In the genomic region with DNA sequence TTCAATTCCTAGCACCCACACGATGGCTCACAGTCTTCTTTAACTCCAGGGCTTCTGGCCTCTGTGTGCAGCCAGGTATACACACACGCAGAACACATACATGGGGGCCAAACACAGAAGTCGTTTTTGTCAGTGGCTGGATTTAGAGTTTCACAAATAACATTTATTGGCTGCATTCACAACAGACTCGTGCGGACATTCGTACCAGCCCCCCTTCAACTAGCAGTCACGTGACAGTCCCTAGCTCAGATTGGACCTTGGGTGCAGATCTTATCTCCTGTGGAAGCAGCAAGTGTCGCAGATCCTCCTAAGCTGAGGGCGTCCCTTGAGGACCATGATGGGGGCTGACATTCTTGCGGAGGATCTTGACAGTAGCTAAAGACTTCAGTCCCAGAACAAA, we compare ENCODE assay signal across 26 mouse cellular contexts. TPM values are rescaled to one million over a fixed set of nuclear protein-coding genes. Genes with fewer than 3 reads are reported as not detected.
A peak's percentile ranks its signal among the peaks of the same experiment; 100 is the strongest.
DNase-seq lines count a peak whose midpoint lies in the region; ATAC-seq and TF ChIP-seq lines count a peak whose summit lies in the region.
"Had no signal": no experiment of that assay in that cellular context is flagged by ENCODE, and none has a peak within 500 bp of the region (broad histone marks: within the 10 kb centered on the region; RNA-seq: fewer than 3 reads in every experiment).

No protein-coding gene starts in this region.

- H3K79me2 ChIP-seq in heart, adult 2 months (replicated peaks; ENCODE audit: control insufficient read depth, insufficient read depth, low read length): no peaks in the 10 kb centered on the region

- TF ChIP-seq CTCF in heart, adult 2 months (IDR thresholded peaks at IDR 0.05): no peak

- no peaks in the 10 kb centered on the region for H3K9me3 ChIP-seq in midbrain, embryonic 11.5 days (ENCODE audit: control insufficient read depth, low read length)
- no peaks in the 10 kb centered on the region for H3K9me3 ChIP-seq in midbrain, embryonic 13.5 days

- H3K27me3 ChIP-seq in heart, adult 2 months (ENCODE audit: control insufficient read depth, insufficient read depth, low read length): no peaks in the 10 kb centered on the region; the same call in 1 of the 2 replicates
- no peaks in the 10 kb centered on the region for H3K27me3 ChIP-seq in midbrain, embryonic 11.5 days (ENCODE audit: control insufficient read depth, insufficient read depth, low read length)
- H3K27me3 ChIP-seq in midbrain, embryonic 13.5 days: 0 out of 2 replicates have a peak, but pooled peaks cover 3% of the 10 kb centered on the region
- H3K27me3 ChIP-seq: Patski had no signal

- H3K9ac ChIP-seq in heart, adult 2 months (ENCODE audit: low read depth, low read length): no peak overlapping the region
- H3K9ac ChIP-seq in midbrain, embryonic 11.5 days (ENCODE audit: low read length): no peak overlapping the region
- no peak overlapping the region for H3K9ac ChIP-seq in midbrain, embryonic 13.5 days (replicated peaks)

- H3K4me2 ChIP-seq in midbrain, embryonic 11.5 days: no peak overlapping the region
- H3K4me2 ChIP-seq in midbrain, embryonic 13.5 days (replicated peaks): no peak overlapping the region

- TF ChIP-seq EP300 in heart, adult 2 months (IDR thresholded peaks at IDR 0.05; ENCODE audit: insufficient read depth, low read depth, low read length): no peak

- no peaks in the 10 kb centered on the region for H3K36me3 ChIP-seq in heart, adult 2 months (ENCODE audit: control insufficient read depth, insufficient read depth, low read length)
- H3K36me3 ChIP-seq in midbrain, embryonic 11.5 days (ENCODE audit: control insufficient read depth, insufficient read depth, low read length): no peaks in the 10 kb centered on the region
- no peaks in the 10 kb centered on the region for H3K36me3 ChIP-seq in midbrain, embryonic 13.5 days
- H3K36me3 ChIP-seq: G1E had no signal

- no peak overlapping the region for H3K4me3 ChIP-seq in heart, adult 2 months
- no peak overlapping the region for H3K4me3 ChIP-seq in midbrain, embryonic 11.5 days (ENCODE audit: low read depth, low read length)
- H3K4me3 ChIP-seq in midbrain, embryonic 13.5 days (replicated peaks): no peak overlapping the region

- 69% methylated on average over 10 of the region's 10 CpGs for WGBS in heart, adult 2 months
- WGBS in midbrain, embryonic 11.5 days: 81% methylated on average over 10 of the region's 10 CpGs
- 87% methylated on average over 10 of the region's 10 CpGs for WGBS in midbrain, embryonic 13.5 days

- H3K4me1 ChIP-seq in heart, adult 2 months (ENCODE audit: control insufficient read depth, insufficient read depth, low read length): no peaks in the 10 kb centered on the region
- H3K4me1 ChIP-seq in midbrain, embryonic 11.5 days (ENCODE audit: control insufficient read depth, insufficient read depth, low read length): no peaks in the 10 kb centered on the region
- no peaks in the 10 kb centered on the region for H3K4me1 ChIP-seq in midbrain, embryonic 13.5 days (replicated peaks)

- H3K27ac ChIP-seq in heart, adult 2 months: no peak overlapping the region
- no peak overlapping the region for H3K27ac ChIP-seq in midbrain, embryonic 11.5 days (ENCODE audit: low read depth, low read length)
- H3K27ac ChIP-seq in midbrain, embryonic 13.5 days: no peak overlapping the region

- no peak for TF ChIP-seq POLR2A in heart, adult 2 months (IDR thresholded peaks at IDR 0.05; ENCODE audit: insufficient read depth, low read depth, low read length)

- ATAC-seq in midbrain, embryonic 11.5 days (ENCODE audit: low FRiP score): no peak
- no peak for ATAC-seq in midbrain, embryonic 13.5 days
- ATAC-seq: activated CD4-positive, CD25-positive, alpha-beta regulatory T cell, adult 4 months; CD4-positive, CD25-positive, alpha-beta regulatory T cell, adult 4 months; Patski had no signal

- peak; percentile 71 for DNase-seq in heart, adult 11 months
- no peak for DNase-seq in heart, adult 2 months
- DNase-seq in midbrain, embryonic 11.5 days (ENCODE audit: low spot score, missing footprints): peak; percentile 68
- peak; percentile 34 for DNase-seq in testis, postnatal 10 days (ENCODE audit: low spot score)
- no peak for DNase-seq in testis, postnatal 14 days (ENCODE audit: low spot score)
- DNase-seq: adrenal gland, adult 2 months; adrenal gland, adult 8-10 months; adrenal gland, postnatal 10 days; adrenal gland, postnatal 14 days; adrenal gland, postnatal 25 days; adrenal gland, postnatal 36 days; B cell, adult 2 months; cerebellum, adult 11 months; cerebellum, adult 11-12 months; cerebellum, adult 18-20 months had no signal

- intact Hi-C loops in heart, adult 2 months (cut with DNase I): no loop called here

RNA-seq across cellular contexts. Expression of a gene that starts 13.5 kb away (rescaled TPM):
- not detected for total RNA-seq in heart, adult 2 months (2021)
- polyA plus RNA-seq in heart, adult 2 months (2012; rRNA removed): 0.41 TPM in 1 of 2 replicates, not detected in the other
- not detected in 2 replicates for polyA plus RNA-seq in midbrain, embryonic 11.5 days (2014; fragmentation: Nextera tagmentation; extraction: Ambion mirVana)
- polyA plus RNA-seq in midbrain, embryonic 13.5 days (2015; fragmentation: Nextera tagmentation; extraction: Ambion mirVana): not detected in 2 replicates
- total RNA-seq: adrenal gland, adult 18-20 months; adrenal gland, adult 2 months; adrenal gland, adult 8-10 months; adrenal gland, postnatal 10 days; adrenal gland, postnatal 14 days; adrenal gland, postnatal 25 days; adrenal gland, postnatal 36 days; adrenal gland, postnatal 4 days; CH12.LX; G1E; MEL had no signal
- polyA plus RNA-seq: activated CD4-positive, CD25-positive, alpha-beta regulatory T cell, adult 4 months; adrenal gland, adult 2 months; brain, embryonic 14.5 days; C2C12; CD4-positive, CD25-positive, alpha-beta regulatory T cell, adult 4 months; G1E; Patski had no signal

RNA-seq across cellular contexts. Expression of a gene that starts 48.0 kb away (rescaled TPM):
- total RNA-seq in heart, adult 2 months (2021): 100 to 1,000 TPM in 1 of 2 experiments, 10 to 100 TPM in 1; 96.7 to 124 TPM
- 74.4 and 106 TPM in 2 replicates for polyA plus RNA-seq in heart, adult 2 months (2012; rRNA removed)
- polyA plus RNA-seq in midbrain, embryonic 11.5 days (2014; fragmentation: Nextera tagmentation; extraction: Ambion mirVana): 11.0 and 16.3 TPM in 2 replicates
- 21.3 and 22.9 TPM in 2 replicates for polyA plus RNA-seq in midbrain, embryonic 13.5 days (2015; fragmentation: Nextera tagmentation; extraction: Ambion mirVana)

RNA-seq across cellular contexts. Expression of a gene that starts 59.5 kb away (rescaled TPM):
- total RNA-seq in heart, adult 2 months (2021): 100 to 1,000 TPM; 235 to 277 TPM
- polyA plus RNA-seq in heart, adult 2 months (2012; rRNA removed): 129 and 131 TPM in 2 replicates
- 282 and 283 TPM in 2 replicates for polyA plus RNA-seq in midbrain, embryonic 11.5 days (2014; fragmentation: Nextera tagmentation; extraction: Ambion mirVana)
- 364 and 371 TPM in 2 replicates for polyA plus RNA-seq in midbrain, embryonic 13.5 days (2015; fragmentation: Nextera tagmentation; extraction: Ambion mirVana)

Comparison
In these comparisons a context has a peak if more than half of its experiments do, and no peak if none do; other contexts are left out.
1. DNase-seq: peak in heart, adult 11 months (single experiment), midbrain, embryonic 11.5 days (single experiment) and testis, postnatal 10 days (single experiment); none in heart, adult 2 months (0 of 2) and testis, postnatal 14 days (single experiment).